Mouse (Mus musculus) skeletal muscle tissue, adult 2 months (tissue): Measurements from ENCODE around the gene Ifi205.
A peak's percentile ranks its signal among the peaks of the same experiment; 100 is the strongest.
"Not testable (repeated sequence)": the region's sequence is repeated elsewhere in the genome, so short reads cannot be mapped to it uniquely, and the experiment has no call there.

Experiments
- DNase-seq: peaks from one replicate; pipeline ENCODE4 v3.0.0-alpha.2; 2012; ENCODE audit warnings: low read depth, low spot score

Gene Ifi205

DNA sequence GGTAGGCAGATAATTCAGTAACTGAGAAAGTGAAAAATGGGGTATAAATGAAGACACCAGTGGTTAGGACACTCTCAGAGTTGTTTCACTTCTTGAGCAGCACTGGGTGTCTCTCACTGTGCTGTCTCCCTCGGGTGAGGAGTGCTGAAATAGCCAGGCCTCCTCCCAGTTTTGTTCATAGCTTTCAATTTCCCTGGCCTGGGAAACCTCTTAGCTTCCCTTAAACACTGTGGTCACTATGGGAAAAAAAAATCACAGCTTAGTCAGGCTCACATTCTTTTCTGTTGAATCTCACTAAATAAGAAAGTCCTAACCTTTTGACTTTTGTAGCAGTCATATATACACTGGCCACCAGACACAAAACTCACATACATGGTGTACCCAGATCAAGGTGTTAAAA is at the start of gene Ifi205:
Gene Ifi205, minus strand, starts transcription at position 113 of the 400 bp plus-strand sequence.
- DNase-seq, result peak; percentile 73

DNA sequence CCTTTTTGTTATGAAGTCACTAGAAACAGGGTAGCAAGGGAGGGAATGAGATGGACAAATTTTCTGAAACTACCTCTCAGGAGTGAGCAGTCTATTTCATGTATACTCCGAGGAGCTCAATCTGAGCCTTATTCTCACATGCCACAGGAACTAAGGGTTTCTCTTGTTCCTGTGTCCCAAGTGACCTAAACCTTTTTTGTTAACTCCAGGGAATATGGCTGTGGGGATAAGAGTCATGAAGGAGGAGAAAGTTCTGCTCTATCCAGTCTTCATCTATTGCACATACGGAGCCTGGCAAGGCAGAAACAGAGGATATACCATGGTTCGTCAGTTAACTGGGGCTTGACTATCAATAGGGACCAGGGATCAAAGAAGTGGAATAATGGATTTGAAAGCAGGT is 34.7 kb upstream of the Ifi205 start, which contains the start of gene Olfr430:
Gene Olfr430, plus strand, starts transcription at position 301 of the 400 bp plus-strand sequence.
- DNase-seq, result no peak

DNA sequence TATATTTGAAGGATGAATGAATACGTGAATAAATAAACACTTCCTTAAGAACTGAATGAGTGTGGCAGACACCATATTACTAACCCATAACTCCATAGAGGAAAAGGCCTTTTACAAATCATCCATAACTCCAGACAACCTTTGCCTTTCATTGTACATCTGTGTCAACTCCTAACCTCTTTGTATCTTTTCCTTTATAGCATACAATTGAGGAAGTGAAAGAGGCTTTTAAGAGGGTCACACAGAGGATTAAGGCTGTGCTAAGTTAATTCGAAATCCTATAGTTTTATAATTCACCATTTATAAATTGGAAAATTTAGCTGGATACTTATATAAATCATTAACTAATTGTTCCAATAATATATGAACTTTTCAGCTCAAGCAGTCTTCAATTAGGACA is 23.6 kb upstream of the Ifi205 start:
- no peak for DNase-seq

DNA sequence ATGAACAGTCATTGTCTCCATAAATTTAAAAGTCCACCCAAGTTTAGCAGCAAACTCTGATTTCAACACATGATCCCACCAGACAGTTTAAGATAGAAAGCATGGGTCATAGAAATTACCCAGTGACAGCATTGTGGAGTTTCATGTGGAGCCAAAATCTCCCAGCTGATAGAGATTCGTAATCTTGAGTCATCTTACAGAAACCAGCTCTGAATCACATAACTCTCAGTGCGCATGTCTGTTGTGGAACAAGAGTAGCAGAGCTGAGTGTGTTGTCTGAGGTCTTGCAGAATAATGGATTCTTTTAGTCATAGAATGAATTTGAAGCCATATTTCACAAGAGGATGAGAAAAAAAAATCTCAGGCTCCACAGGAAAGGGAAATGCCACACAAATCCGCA is 21.4 kb upstream of the Ifi205 start:
- peak; percentile 62 for DNase-seq

DNA sequence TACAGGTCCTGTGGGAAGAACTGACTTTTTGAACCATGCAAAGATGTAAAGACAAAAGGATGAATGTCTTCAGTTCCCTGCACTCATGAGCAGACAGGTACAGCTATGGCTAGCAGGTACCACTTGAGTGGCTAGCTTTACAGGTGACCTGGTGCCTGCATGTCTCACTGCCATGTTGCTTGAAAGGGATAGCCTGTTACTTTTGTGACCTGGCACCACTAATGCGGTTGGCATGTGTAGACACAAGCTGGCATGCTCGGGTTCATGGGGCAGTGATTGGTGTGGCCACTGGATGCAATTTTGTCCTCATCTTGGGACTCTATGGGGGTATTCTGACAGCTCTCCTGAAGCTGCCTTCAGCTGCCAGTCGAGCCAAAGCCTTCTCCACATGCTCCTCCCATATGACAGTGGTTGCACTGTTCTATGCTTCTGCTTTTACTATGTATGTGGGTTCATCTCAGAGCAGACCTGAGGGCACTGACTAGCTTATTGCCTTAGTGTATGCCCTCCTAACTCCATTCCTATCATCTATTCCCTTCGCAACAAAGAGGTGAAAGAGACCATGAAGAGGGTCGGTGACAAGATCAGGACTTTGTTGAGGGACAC is 20.4 kb upstream of the Ifi205 start:
- no peak for DNase-seq

DNA sequence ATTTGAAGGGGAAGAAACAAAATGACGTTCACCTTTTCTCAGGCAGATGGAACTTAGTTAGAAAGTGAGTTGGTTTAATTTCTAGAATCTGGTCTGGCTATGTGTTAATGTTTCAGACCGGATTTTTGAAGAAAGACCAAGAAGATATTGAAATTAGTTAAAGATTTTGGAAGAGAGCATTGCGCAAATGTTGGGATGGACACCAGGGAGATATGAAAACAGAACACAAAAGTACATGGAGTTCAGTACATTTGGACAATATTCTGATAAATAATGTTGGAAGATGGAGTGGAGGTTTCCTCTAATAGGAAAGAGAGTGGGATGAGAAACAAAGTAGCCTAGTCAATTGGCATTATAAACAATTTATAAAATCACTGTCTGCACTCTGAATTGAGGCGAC is 19.9 kb upstream of the Ifi205 start:
- peak; percentile 63 for DNase-seq

DNA sequence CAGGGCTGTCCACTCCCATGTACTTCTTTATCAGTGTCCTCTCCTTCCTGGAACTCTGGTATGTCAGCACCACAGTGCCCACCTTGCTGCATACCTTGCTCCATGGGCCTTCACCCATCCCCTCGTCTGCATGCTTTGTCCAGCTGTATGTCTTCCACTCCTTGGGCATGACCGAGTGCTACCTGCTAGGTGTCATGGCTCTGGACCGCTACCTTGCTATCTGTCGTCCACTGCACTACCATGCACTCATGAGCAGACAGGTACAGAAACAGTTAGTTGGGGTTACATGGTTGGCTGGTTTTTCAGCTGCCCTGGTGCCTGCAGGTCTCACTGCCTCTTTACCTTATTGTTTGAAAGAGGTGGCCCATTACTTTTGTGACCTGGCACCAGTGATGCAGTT is 18.9 kb upstream of the Ifi205 start:
- DNase-seq, result no peak

DNA sequence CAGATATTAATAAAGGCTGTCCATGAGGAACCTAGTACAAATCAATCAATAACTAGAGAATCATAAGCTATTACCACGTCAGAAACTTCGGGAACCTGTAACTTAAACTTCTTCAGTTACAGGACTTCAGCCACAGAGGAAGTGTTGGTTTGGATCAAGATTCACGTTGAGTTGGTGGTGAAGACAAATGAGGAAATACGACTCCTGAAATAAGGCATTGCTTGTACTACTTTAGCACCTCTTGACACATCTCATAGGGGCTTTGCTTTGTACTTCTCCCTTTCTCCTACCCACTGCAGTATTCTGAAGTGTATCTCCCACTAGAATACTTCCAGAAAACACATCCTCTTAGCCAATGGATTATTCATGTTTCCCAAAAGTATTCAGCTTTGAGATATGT is 17.7 kb upstream of the Ifi205 start:
- DNase-seq, result not testable (repeated sequence)

DNA sequence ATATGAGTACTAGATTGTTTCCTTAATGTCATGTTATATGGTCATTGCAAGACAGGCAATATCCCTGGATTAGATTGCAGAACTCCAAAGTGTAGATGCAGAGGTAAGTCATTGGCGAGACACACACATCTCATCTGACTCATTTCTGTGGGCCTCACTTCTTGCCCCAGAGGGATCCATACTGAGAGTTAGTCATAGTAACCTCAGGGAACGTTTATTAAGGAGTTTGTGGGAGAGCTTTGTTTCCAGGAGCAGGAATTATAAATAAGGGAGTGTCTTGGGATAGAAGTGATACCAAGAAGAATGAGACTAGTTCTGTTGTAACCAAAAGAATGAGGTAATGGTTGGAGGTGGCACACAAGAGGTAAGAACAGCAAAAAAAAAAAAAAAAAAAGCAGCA is 17.3 kb upstream of the Ifi205 start, which contains the start of gene Olfr432:
Gene Olfr432, plus strand, starts transcription at position 313 of the 400 bp plus-strand sequence.
- DNase-seq, result peak; percentile 50

DNA sequence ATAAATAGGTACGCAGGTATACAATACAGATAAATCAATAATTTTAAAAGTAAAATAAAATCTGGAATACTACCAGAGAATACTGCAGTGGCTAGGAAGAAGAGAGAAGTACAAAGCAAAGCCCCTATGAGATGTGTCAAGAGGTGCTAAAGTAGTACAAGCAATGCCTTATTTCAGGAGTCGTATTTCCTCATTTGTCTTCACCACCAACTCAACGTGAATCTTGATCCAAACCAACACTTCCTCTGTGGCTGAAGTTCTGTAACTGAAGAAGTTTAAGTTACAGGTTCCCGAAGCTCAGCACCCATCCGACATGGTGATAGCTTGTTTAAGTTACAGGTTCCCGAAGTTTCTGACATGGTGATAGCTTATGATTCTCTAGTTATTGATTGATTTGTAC is 16.6 kb upstream of the Ifi205 start:
- DNase-seq, result not testable (repeated sequence)

DNA sequence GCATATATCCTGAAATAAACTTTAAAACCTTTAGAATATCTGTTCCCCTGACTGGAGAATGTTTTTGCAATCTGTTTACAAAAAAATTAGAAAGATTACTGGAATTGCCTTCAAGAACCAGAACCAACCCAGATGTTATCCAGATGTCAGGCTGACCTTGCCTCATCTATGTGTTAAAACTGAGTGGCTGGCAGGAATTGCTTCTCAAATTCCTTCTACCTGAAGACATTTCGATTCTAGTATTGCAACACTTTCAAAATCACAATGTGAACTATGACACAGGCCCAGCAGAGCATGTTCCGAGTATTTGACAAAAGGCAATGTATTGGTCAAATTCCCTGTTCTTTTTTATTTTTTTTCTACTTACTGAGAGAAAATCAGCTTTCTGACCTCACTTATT is 12.8 kb upstream of the Ifi205 start:
- peak; percentile 81 for DNase-seq

DNA sequence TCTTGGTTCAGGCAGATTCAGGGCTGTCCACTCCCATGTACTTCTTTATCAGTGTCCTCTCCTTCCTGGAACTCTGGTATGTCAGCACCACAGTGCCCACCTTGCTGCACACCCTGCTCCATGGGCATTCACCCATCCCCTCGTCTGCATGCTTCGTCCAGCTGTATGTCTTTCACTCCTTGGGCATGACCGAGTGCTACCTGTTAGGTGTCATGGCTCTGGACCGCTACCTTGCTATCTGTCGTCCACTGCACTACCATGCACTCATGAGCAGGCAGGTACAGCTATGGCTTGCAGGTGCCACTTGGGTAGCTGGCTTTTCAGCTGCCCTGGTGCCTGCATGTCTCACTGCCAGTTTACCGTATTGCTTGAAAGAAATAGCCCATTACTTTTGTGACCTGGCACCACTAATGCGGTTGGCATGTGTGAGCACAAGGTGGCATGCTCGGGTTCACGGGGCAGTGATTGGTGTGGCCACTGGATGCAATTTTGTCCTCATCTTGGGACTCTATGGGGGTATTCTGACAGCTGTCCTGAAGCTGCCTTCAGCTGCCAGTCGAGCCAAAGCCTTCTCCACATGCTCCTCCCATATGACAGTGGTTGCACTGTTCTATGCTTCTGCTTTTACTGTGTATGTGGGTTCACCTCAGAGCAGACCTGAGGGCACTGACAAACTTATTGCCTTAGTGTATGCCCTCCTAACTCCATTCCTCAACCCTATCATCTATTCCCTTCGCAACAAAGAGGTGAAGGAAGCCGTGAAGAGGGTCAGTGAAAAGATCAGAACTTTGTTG is 10.7 kb upstream of the Ifi205 start:
- not testable (repeated sequence) for DNase-seq

DNA sequence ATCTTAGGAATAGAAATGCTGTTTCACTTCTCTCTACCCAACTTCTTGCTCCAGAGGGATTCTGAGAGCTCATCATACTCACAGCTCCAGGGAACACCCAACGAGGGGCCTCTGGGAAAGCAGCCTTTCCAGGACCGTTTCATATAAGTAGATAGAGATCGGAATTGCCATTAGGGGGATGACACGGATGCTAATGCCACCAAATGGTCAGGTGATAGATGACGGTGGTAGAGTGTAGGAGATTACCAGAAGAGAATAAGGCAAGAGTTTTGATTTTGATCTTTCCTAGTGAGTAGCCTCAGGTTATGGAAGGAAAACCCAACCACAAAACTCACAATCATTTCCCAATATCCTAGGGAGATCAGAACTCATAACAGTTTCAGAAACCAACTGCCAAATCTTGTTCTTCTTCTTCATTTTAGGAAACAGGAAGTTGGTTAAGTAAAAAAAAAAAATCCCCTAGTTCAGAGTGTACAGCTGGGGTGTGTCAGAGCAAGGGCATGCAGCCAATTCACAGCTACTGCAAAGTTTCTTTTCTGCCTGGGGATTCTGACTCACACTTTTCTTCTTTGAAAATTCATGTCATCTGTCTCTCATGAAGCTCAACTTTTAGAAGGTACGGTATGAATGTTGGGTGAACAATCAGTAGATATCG is 9.0 kb upstream of the Ifi205 start, which contains the start of gene Olfr433:
Gene Olfr433, plus strand, starts transcription at position 183 of the 655 bp plus-strand sequence.
- peak; percentile 77 for DNase-seq

DNA sequence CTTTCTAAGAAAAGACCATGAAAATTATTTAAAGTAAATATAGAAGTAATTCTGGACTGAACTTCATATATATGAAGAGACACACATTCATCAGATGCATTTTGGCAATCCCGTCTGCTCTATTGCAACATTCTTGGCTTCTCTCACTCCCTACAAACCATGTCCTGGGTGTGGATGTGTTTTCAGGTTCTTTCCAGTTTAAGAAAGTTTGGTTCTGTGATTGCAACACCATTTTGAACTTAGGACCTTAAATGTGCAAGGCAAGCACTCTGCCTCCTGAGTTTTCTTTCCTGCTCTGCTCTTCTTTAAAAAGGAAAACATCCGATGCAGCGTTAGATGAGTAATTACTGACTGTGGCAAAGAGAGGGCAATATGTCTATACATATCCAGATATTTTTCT is 6.9 kb upstream of the Ifi205 start:
- DNase-seq, result peak; percentile 60

DNA sequence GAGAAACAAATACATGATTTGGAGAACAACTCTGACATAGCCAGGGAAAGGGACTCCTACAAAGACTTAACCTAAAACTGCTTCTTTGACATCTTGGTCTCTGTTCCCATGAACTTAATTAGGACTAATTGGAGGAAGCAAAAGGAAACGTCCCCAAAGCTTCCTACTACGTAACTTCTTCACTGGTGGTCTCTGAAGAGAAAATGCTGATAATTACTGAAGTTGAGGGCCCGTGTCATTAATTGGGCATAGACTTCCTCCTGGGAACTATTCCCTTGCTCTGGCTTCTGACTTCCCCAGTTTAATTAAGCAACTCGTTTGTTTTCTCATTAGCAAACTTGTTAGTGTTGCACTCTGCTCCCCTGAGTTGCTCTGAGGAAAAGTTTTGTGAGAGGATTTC is 4.2 kb upstream of the Ifi205 start:
- no peak for DNase-seq

DNA sequence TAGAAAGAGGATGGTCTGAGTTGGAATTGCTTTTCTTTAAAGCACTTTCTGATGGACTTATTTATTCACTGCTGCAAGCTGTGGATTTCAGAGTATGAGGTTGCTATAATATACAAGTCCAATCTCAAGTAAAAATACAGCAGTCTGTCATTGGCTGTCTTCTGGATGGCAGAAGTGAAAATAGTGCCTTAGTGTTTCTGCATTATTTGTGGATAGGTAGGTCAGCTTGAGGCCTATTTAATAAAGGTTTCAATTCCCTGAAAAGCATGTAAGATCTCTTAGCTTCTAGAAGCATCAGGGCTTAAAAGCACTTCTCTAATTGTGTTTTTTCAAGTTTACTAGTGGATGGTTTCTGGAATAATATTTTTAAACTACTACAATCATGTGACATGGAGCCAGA is 24.6 kb downstream of the Ifi205 start:
- not testable (repeated sequence) for DNase-seq

DNA sequence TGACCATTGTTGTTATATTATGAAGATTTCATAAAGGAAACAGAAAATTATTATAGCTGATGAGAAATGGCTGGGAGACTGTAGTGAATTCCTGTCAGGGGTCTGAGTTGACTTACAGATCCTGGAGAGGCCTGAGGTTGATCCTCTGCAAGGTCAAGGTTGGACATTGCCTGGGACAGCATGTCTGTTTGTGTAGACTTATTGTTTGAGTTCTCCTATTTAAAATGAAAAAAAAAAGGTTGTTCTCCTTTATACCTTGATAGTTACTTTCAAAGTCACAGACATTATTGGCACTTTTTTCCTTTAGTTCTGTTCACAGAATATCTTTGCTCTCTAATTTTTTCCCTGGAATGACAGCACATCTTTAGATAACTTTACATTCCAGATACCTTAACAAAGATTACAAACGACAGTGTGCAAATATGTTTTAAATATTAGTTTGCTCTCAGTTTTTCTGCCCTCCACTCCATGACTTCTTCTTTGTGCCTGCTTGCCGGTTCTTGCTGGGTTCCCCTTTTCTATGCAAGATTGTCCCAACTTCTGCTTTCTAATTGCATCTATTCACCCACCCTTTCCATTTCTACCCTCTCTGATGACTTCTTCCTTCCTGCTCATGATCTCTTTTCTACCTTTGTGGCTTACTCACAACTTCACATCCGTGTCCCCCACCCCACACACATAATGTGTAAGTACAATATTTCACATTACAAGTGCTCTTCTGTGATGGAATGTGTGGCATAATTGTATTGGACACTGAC is 27.1 kb downstream of the Ifi205 start:
- DNase-seq, result not testable (repeated sequence)

DNA sequence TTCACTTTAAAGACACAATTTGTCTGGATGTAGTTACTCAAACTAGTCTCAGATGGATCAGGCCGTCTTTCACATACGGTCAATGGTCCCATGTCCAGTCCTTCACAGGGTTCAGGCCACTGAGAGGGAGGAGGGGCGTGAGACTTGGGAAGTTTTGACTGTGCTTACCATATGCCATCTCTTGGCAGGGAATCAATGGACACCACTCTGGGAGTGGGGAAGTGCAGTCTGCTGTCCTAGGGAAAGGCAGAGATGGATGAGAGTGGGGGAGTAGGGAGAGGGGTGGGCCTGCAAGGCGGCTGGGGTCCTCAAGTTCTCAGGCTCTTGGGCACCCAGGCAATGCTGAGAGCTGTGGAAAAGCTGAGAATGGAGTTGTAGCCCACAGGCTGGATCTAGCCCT is 36.6 kb downstream of the Ifi205 start:
- no peak for DNase-seq

DNA sequence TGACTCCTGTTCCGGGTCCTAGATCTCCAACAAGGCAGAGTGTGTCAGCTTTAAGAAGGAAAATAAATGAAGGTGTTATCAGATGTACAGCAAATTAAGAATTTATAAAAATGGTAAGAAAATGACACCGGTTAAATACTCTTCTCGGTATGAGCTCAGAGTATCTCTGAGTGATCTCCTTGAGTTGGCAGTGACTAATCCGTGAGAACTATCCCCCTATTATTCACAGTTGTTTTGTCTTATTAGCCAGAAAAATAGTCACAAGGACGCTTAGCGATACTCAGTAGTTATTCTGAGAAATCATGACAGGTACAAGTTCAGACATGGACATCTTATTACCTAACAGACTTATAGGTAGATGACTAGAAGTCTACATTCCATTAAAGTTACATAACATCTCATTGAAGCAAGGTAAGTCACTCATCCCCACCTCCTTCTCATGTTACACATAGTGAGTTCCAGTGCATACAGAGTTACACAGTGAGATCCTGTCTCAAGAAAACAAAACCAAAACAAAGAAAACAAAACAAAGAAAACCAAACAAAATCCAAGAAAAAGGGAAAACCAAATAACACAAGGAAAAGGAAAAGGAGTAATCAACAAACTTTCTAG is 48.8 kb downstream of the Ifi205 start, which contains the start of gene Ifi202b:
Gene Ifi202b, minus strand, starts transcription at position 51 of the 612 bp plus-strand sequence.
- not testable (repeated sequence) for DNase-seq

DNA sequence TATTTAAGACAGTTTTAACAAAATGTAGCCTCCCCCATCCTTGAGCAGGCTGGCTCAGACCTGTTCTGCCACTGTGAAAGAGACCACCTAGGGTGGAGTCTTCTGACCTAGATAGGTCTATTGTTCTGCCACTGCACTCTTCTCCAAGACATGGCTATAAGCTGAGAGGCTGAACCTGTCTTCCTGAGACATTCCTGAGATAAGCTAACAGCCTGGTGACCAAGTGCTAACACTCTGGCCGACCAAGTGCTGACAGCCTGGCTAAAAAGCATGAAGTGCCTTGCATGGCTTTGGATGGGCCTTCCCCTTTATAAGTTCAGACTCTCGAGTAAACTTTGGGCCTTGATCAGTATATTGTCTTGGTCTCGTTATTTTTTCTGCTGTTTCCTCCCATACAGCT is 50.6 kb downstream of the Ifi205 start:
- not testable (repeated sequence) for DNase-seq

DNA sequence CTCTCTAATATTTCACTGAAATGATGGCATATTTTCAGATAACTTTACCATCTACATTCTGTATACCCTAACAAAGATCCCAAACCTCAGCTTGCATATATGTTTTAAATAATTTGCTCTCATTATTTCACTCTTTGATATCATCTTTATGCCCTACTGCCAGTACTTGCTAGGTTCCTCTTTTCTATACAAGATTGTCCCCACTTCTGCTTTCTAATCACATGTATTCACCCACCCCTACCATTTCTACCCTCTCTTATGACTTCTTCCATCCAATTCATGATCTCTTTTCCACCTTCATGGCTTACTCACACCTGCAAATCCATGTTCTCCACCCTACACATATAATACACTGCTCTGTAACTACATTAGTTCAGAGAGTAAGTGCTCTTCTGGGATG is 54.0 kb downstream of the Ifi205 start:
- DNase-seq, result no peak
